Mouse (Mus musculus) thymus, adult 18-20 months (tissue): ENCODE measurements around the gene Cer1.

Experiments
- DNase-seq, 2 experiments: peaks; one replicate each; pipeline ENCODE4 v3.0.0; 2022; ENCODE audit warnings: mixed read lengths in 2 of 2

Gene Cer1

GRCm38 (mm10) chr4:82884636-82885534 is at the start of gene Cer1:
Gene Cer1 (minus strand): TSS chr4:82885148.
- DNase-seq = no peak

- DNase-seq = no peak
Observed at GRCm38 (mm10) chr4:82934308-82934707, 49.4 kb upstream of the Cer1 start.

GRCm38 (mm10) chr4:82933698-82934210 is 48.8 kb upstream of the Cer1 start:
- no peak for DNase-seq

GRCm38 (mm10) chr4:82930079-82930478 is 45.1 kb upstream of the Cer1 start:
- no peak for DNase-seq

- no peak for DNase-seq
Observed at GRCm38 (mm10) chr4:82921962-82922361, 37.0 kb upstream of the Cer1 start.

GRCm38 (mm10) chr4:82918625-82919024 is 33.7 kb upstream of the Cer1 start:
- no peak for DNase-seq

- DNase-seq = no peak
Observed at GRCm38 (mm10) chr4:82916678-82917050, 31.7 kb upstream of the Cer1 start.

GRCm38 (mm10) chr4:82916003-82916677 is 31.2 kb upstream of the Cer1 start:
- no peak for DNase-seq

- DNase-seq = no peak
Observed at GRCm38 (mm10) chr4:82915576-82915975, 30.6 kb upstream of the Cer1 start.

- DNase-seq = no peak
Observed at GRCm38 (mm10) chr4:82914601-82915143, 29.7 kb upstream of the Cer1 start.

GRCm38 (mm10) chr4:82895227-82895626 is 10.3 kb upstream of the Cer1 start:
- no peak for DNase-seq

GRCm38 (mm10) chr4:82892247-82892646 is 7.3 kb upstream of the Cer1 start:
- DNase-seq = no peak

- no peak for DNase-seq
Observed at GRCm38 (mm10) chr4:82891566-82891965, 6.6 kb upstream of the Cer1 start.

GRCm38 (mm10) chr4:82891049-82891448 is 6.1 kb upstream of the Cer1 start:
- DNase-seq = no peak

- no peak for DNase-seq
Observed at GRCm38 (mm10) chr4:82890585-82890984, 5.6 kb upstream of the Cer1 start.

GRCm38 (mm10) chr4:82886148-82886547 is 1.2 kb upstream of the Cer1 start:
- DNase-seq = no peak

GRCm38 (mm10) chr4:82885535-82885913 is 576 bp upstream of the Cer1 start:
- DNase-seq = no peak

GRCm38 (mm10) chr4:82882500-82882899 is 2.4 kb downstream of the Cer1 start:
- DNase-seq = no peak

- DNase-seq = no peak
Observed at GRCm38 (mm10) chr4:82881366-82881765, 3.6 kb downstream of the Cer1 start.

GRCm38 (mm10) chr4:82880243-82880642 is 4.7 kb downstream of the Cer1 start:
- no peak for DNase-seq

- DNase-seq = no peak
Observed at GRCm38 (mm10) chr4:82879152-82879551, 5.8 kb downstream of the Cer1 start.

- DNase-seq = no peak
Observed at GRCm38 (mm10) chr4:82876656-82877055, 8.3 kb downstream of the Cer1 start.

- DNase-seq = no peak
Observed at GRCm38 (mm10) chr4:82875532-82875931, 9.4 kb downstream of the Cer1 start.

GRCm38 (mm10) chr4:82874791-82875190 is 10.2 kb downstream of the Cer1 start:
- DNase-seq = no peak
